Mouse (Mus musculus) heart, postnatal 0 days (tissue): ENCODE measurements around the gene Lrpap1.

Experiments used
- CTCF ChIP-seq: IDR thresholded peaks from 2 replicates; pipeline ENCODE4 v1.5.1; 2016; ENCODE audit warnings: antibody characterized with exemption, control low read depth, low read depth
- EP300 ChIP-seq: IDR thresholded peaks from 2 replicates; pipeline ENCODE4 v1.6.1; 2016; ENCODE audit warnings: antibody characterized with exemption, low read depth

DNA sequence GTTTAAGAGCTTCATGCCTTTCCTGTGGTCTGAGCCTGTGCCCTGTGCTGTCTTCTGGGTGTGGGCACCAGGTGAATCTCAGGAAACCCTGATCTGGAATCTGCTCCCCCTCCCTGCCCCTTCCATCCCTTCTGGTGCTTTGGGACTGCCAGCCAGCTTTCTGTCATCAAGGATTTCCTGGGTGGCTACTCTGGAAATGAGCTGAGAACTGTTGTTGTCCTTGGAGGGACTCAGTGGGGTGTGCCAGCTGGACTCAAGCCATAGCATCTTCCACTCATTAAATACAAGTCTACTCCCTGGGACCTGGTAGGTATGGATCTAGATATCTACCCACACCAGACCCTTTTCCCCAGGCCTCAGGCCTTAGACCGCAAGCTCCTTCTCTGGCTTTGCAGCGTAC is 12.9 kb upstream of the Lrpap1 start:
- no peak for TF ChIP-seq EP300
- TF ChIP-seq CTCF = no peak
